Mouse (Mus musculus) erythroblast, embryonic 14.5 days (primary cell): ENCODE data around the gene Zfp804b. TPM values are rescaled to one million over a fixed set of nuclear protein-coding genes. Genes with fewer than 3 reads are reported as not detected.
"Not testable (repeated sequence)": the region's sequence is repeated elsewhere in the genome, so short reads cannot be mapped to it uniquely, and the experiment has no call there.

Source experiments
- H3K27me3 ChIP-seq: 2 replicates; pipeline ENCODE4 v1.6.1; 2012; ENCODE audit warnings: inconsistent platforms; ENCODE audit not compliant: control insufficient read depth
- H3K36me3 ChIP-seq: 2 replicates; pipeline ENCODE4 v1.6.1; 2012; ENCODE audit warnings: mild to moderate bottlenecking, inconsistent platforms; ENCODE audit not compliant: control insufficient read depth
- H3K4me1 ChIP-seq: 2 replicates; pipeline ENCODE4 v1.6.1; 2012; ENCODE audit warnings: inconsistent platforms; ENCODE audit not compliant: control insufficient read depth
- H3K4me3 ChIP-seq: replicated peaks from 2 replicates; pipeline ENCODE3; 2012; ENCODE audit warnings: moderate library complexity, mild to moderate bottlenecking, inconsistent platforms
- H3K9me3 ChIP-seq: 2 replicates; pipeline ENCODE4 v1.6.1; 2012; ENCODE audit warnings: low read length, inconsistent platforms, mixed read lengths; ENCODE audit not compliant: control insufficient read depth
- GATA1 ChIP-seq: IDR thresholded peaks from 2 replicates; pipeline ENCODE4 v1.6.1; 2012; ENCODE audit warnings: low read length, inconsistent platforms, mixed read lengths
- TAL1 ChIP-seq: IDR thresholded peaks from 3 replicates; pipeline ENCODE4 v1.6.1; 2012; ENCODE audit warnings: low read length, inconsistent platforms, mixed read lengths
- polyA plus RNA-seq: library from polyadenylated mRNA; stranded (reverse); fragments of >175 nt; gene quantifications from 2 replicates; pipeline ENCODE4 v1.2.3, GENCODE M21; 2012

The Zfp804b gene
- polyA plus RNA-seq: 0.02 TPM in 2 replicates

DNA sequence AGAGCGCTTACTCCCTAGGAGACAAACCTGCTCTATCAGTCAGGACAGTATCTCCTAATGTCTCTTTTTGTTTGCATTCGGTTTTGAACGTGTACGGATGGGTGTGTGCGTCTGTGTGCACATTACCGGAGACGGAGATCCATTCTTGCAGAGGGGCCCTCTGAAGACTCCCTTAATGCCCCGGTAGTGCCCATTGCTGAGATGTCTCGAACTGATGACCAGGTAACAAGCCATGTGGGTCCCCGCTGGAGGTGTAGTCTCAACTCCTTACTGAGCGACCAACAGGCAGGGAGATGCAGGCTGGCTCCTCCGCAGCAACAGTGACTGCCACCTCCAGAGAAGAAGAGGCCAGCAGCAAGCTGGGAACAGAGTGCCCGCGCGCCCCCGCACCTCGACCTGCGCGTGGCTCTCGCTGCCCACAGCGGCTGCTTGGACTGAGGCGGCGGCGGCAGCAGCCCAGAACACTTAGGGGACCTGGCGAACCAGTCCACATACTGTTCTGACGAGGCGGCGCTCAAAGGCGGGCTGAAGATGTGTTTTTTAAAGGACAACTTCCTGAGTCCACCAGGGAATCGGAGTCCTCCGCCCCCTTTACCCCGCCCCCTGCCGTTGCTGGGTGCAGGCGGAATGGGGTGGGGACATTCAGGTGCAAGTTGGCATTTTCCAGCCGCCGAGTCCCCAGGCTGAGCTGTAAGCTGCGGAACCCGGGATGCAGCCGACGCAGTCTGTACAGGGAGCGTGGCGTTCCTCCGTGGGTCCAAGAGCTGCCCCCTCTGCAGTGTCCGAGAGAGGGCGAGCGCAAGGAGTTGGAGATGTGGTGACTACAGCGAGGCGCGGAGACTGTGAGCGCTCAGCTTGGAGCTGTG, at the start of gene Zfp804b:
TSS of gene Zfp804b (minus strand) at position 612 of the 866 bp plus-strand sequence.
- TF ChIP-seq TAL1 (no peak), GATA1 (no peak)
- H3K4me1 ChIP-seq: no peaks in the 10 kb centered on the region
- no peaks in the 10 kb centered on the region for H3K9me3 ChIP-seq
- H3K36me3 ChIP-seq: no peaks in the 10 kb centered on the region
- H3K27me3 ChIP-seq: peaks cover 14% of the 10 kb centered on the region
- no peak within 1 kb of the TSS for H3K4me3 ChIP-seq

GRCm38 (mm10) chr5:7364616-7365015, 20.1 kb upstream of the Zfp804b start:
- not testable (repeated sequence) for H3K4me3 ChIP-seq, H3K4me1 ChIP-seq, H3K9me3 ChIP-seq, H3K36me3 ChIP-seq, H3K27me3 ChIP-seq

DNA sequence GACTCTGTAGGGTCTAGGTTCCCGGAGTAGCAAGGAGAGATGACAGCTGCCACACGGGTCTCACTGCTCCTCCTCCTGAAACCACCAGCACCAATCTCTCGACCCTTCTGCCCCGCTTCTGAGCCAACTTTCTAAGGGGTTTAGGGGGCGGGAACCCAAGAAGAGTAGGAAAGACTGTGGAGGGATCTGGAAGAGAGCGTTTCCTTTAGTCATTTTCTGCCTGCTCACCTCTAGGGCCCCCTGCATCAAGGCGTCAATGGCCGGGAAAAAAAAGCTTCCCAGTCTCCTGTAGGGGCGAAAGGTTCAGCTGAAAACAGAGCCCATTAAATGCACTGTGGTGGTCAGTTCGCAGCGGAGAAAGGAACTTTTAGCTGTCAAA, 444 bp upstream of the Zfp804b start:
- no peaks in the 10 kb centered on the region for H3K36me3 ChIP-seq
- no peaks in the 10 kb centered on the region for H3K9me3 ChIP-seq
- peaks cover 14% of the 10 kb centered on the region for H3K27me3 ChIP-seq
- no peaks in the 10 kb centered on the region for H3K4me1 ChIP-seq
- TF ChIP-seq GATA1 (no peak), TAL1 (no peak)
- H3K4me3 ChIP-seq: no peak overlapping the region

GRCm38 (mm10) chr5:7325594-7325993, 19.0 kb downstream of the Zfp804b start:
- Histone ChIP-seq H3K4me3 (no peak overlapping the region), H3K9me3 (0 out of 2 replicates have a peak, but pooled peaks cover 3% of the 10 kb centered on the region), H3K4me1 (no peaks in the 10 kb centered on the region), H3K27me3 (no peaks in the 10 kb centered on the region), H3K36me3 (no peaks in the 10 kb centered on the region)
- TF ChIP-seq TAL1 (no peak), GATA1 (no peak)

- Histone ChIP-seq H3K4me3 (no peak within 1 kb of the TSS), H3K27me3 (no peaks in the 10 kb centered on the region)
- TF ChIP-seq TAL1 (no peak), GATA1 (no peak)
Observed at GRCm38 (mm10) chr5:7303819-7304218, 40.7 kb downstream of the Zfp804b start, which contains the start of gene Tex47. TSS of gene Tex47 (plus strand) at chr5:7304119.

GRCm38 (mm10) chr5:7302969-7303368, 41.6 kb downstream of the Zfp804b start:
- H3K4me1 ChIP-seq: no peaks in the 10 kb centered on the region
- TF ChIP-seq GATA1: no peak
- no peak for TF ChIP-seq TAL1
- no peak overlapping the region for H3K4me3 ChIP-seq
- no peaks in the 10 kb centered on the region for H3K9me3 ChIP-seq
- H3K27me3 ChIP-seq: no peaks in the 10 kb centered on the region
- H3K36me3 ChIP-seq: no peaks in the 10 kb centered on the region

More at GRCm38 (mm10) chr5:7303819-7304218, 40.7 kb downstream of the Zfp804b start, which contains the start of gene Tex47:
- H3K4me1 ChIP-seq: no peaks in the 10 kb centered on the region
- H3K36me3 ChIP-seq: no peaks in the 10 kb centered on the region
- no peaks in the 10 kb centered on the region for H3K9me3 ChIP-seq

DNA sequence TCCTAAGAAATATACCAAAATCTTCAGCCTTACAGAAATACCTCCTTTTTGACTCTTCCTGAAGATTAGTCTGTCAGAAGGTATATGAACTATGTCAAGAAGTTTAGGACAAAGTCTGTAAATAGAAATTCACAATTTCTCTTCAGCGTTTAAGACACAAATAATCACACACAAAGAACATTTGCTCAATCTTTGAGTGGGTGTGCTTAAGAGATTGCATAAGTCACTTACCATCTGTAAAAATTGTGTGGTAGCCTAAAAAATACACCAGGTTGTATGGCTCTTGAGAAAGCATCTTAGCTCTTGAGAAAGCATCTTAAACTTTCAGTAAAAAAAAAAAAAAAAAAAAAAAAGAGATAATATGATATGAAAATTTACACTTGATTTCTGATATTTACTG, 60.2 kb downstream of the Zfp804b start:
- Histone ChIP-seq H3K9me3 (no peaks in the 10 kb centered on the region), H3K27me3 (no peaks in the 10 kb centered on the region), H3K4me3 (no peak overlapping the region), H3K4me1 (no peaks in the 10 kb centered on the region), H3K36me3 (no peaks in the 10 kb centered on the region)
- TF ChIP-seq TAL1: no peak
- no peak for TF ChIP-seq GATA1

- H3K4me3 ChIP-seq: no peak overlapping the region
- H3K9me3 ChIP-seq: no peaks in the 10 kb centered on the region; the same call in 1 of the 2 replicates
- no peaks in the 10 kb centered on the region for H3K27me3 ChIP-seq
- H3K4me1 ChIP-seq: no peaks in the 10 kb centered on the region
- no peaks in the 10 kb centered on the region for H3K36me3 ChIP-seq
- TF ChIP-seq GATA1: no peak
- TF ChIP-seq TAL1: no peak
Observed at GRCm38 (mm10) chr5:7276659-7277455, 67.7 kb downstream of the Zfp804b start.

DNA sequence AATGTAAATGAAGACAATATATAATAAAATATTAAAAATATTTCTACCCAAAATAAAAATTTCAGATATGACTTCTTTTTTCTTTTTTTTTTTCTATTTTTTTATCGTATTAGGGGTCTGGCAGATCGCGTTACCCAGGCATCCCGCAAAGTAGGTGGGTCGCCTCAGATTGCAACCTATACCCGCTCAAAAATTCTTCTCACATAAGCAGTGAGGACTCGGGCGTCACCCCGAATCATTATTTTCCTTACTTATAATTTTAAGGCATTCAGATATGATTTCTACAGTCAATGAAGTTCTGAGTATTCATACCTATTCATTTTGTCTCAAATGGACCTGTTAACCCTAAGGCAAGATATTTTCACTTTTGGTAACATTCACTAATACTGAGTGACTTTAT, 167.0 kb downstream of the Zfp804b start:
- no peak for TF ChIP-seq TAL1
- TF ChIP-seq GATA1: no peak
- Histone ChIP-seq H3K9me3 (peaks cover 7% of the 10 kb centered on the region; the same call in 1 of the 2 replicates), H3K4me1 (no peaks in the 10 kb centered on the region), H3K27me3 (no peaks in the 10 kb centered on the region), H3K4me3 (no peak overlapping the region), H3K36me3 (no peaks in the 10 kb centered on the region)
